Mouse (Mus musculus) MEL (cell line): ENCODE measurements around the gene Tnni2. TPM values are rescaled to one million over a fixed set of nuclear protein-coding genes. Genes with fewer than 3 reads are reported as not detected.

Source experiments
- DNase-seq: peaks from one replicate; pipeline ENCODE4 v3.0.0; 2011; ENCODE audit warnings: low read depth, low spot score
- H3K27ac ChIP-seq: 2 replicates; pipeline ENCODE4 v1.5.1; 2012; ENCODE audit warnings: low read depth, mild to moderate bottlenecking, control low read depth, low read length, moderate library complexity; ENCODE audit not compliant: control insufficient read depth
- H3K27me3 ChIP-seq, 2 experiments: fragments of 150-350 bp in 1 of 2; sonication (generic) in 1 of 2; 2 replicates each; pipeline ENCODE4 v1.6.1; 2012; ENCODE audit warnings: low read length in 2 of 2, mild to moderate bottlenecking in 2 of 2, improper control_type of control experiment in 1 of 2, moderate library complexity in 1 of 2; ENCODE audit not compliant: insufficient read depth in 2 of 2, control insufficient read depth in 1 of 2
- H3K36me3 ChIP-seq, 2 experiments: 2 replicates each; pipeline ENCODE4 v1.6.1; 2012 to 2014; ENCODE audit warnings: low read length in 2 of 2, improper control_type of control experiment in 1 of 2, inconsistent platforms in 1 of 2, mild to moderate bottlenecking in 1 of 2; ENCODE audit not compliant: insufficient read depth in 2 of 2, control insufficient read depth in 1 of 2
- H3K4me1 ChIP-seq, 2 experiments: fragments of 150-350 bp in 1 of 2; sonication (generic) in 1 of 2; 2 replicates each; pipeline ENCODE4 v1.6.1; 2012; ENCODE audit warnings: low read length in 2 of 2, improper control_type of control experiment in 1 of 2, mild to moderate bottlenecking in 1 of 2; ENCODE audit not compliant: insufficient read depth in 2 of 2, control insufficient read depth in 1 of 2
- H3K4me3 ChIP-seq, 2 experiments: fragments of 150-350 bp in 1 of 2; sonication (generic) in 1 of 2; 2 replicates each; pipeline ENCODE4 v1.5.1; 2012; ENCODE audit warnings: low read depth in 2 of 2, low read length in 2 of 2, mild to moderate bottlenecking in 2 of 2, moderate library complexity in 2 of 2, control low read depth in 1 of 2, improper control_type of control experiment in 1 of 2; ENCODE audit not compliant: control insufficient read depth in 1 of 2, insufficient read depth in 1 of 2
- H3K79me2 ChIP-seq: 2 replicates; pipeline ENCODE4 v1.6.1; 2012; ENCODE audit warnings: mild to moderate bottlenecking, low read length, moderate library complexity; ENCODE audit not compliant: control insufficient read depth, poor library complexity, insufficient read depth
- H3K9ac ChIP-seq: 2 replicates; pipeline ENCODE4 v1.6.1; 2012; ENCODE audit warnings: low read depth, mild to moderate bottlenecking, control low read depth, low read length, moderate library complexity; ENCODE audit not compliant: control insufficient read depth, poor library complexity, severe bottlenecking
- H3K9me3 ChIP-seq: fragments of 150-350 bp; sonication (generic); replicated peaks from 2 replicates; pipeline ENCODE4 v1.6.1; 2012; ENCODE audit warnings: mild to moderate bottlenecking, low read length, improper control_type of control experiment, moderate library complexity; ENCODE audit not compliant: insufficient read depth
- CHD1 ChIP-seq: IDR thresholded peaks from 2 replicates; pipeline ENCODE4 v1.6.1; 2012; ENCODE audit warnings: low read depth, mild to moderate bottlenecking, inconsistent platforms, low read length, improper control_type of control experiment
- GATA1 ChIP-seq: IDR thresholded peaks from 2 replicates; pipeline ENCODE4 v1.6.1; 2011; ENCODE audit warnings: low read depth, low read length, improper control_type of control experiment
- HCFC1 ChIP-seq: IDR thresholded peaks from 2 replicates; pipeline ENCODE4 v1.6.1; 2012; ENCODE audit warnings: low read depth, mild to moderate bottlenecking, inconsistent platforms, low read length, improper control_type of control experiment, moderate library complexity
- MAFK ChIP-seq: IDR thresholded peaks from 2 replicates; pipeline ENCODE4 v1.6.1; 2011; ENCODE audit warnings: low read depth, mild to moderate bottlenecking, low read length, improper control_type of control experiment, borderline replicate concordance
- MYC ChIP-seq: IDR thresholded peaks from 2 replicates; pipeline ENCODE4 v1.6.1; 2011; ENCODE audit warnings: low read depth, mild to moderate bottlenecking, low read length, improper control_type of control experiment, moderate library complexity
- NRF1 ChIP-seq: IDR thresholded peaks from 2 replicates; pipeline ENCODE4 v1.6.1; 2014; ENCODE audit warnings: low read depth, mild to moderate bottlenecking, inconsistent platforms, low read length, improper control_type of control experiment, moderate library complexity; ENCODE audit not compliant: poor library complexity, insufficient read depth, severe bottlenecking
- POLR2A ChIP-seq, 2 experiments: IDR thresholded peaks; 2 replicates each; pipeline ENCODE4 v1.6.1; 2011 to 2012; ENCODE audit warnings: low read length in 2 of 2, mild to moderate bottlenecking in 2 of 2, control low read depth in 1 of 2, improper control_type of control experiment in 1 of 2, low read depth in 1 of 2, moderate library complexity in 1 of 2; ENCODE audit not compliant: control insufficient read depth in 1 of 2, insufficient read depth in 1 of 2, poor library complexity in 1 of 2
- RCOR1 ChIP-seq: IDR thresholded peaks from 2 replicates; pipeline ENCODE4 v1.6.1; 2012; ENCODE audit warnings: low read depth, mild to moderate bottlenecking, inconsistent platforms, low read length, improper control_type of control experiment
- TCF12 ChIP-seq: IDR thresholded peaks from 2 replicates; pipeline ENCODE4 v1.6.1; 2014; ENCODE audit warnings: low read depth, mild to moderate bottlenecking, inconsistent platforms, low read length, improper control_type of control experiment, moderate library complexity
- UBTF ChIP-seq: IDR thresholded peaks from 2 replicates; pipeline ENCODE4 v1.6.1; 2012; ENCODE audit warnings: low read depth, mild to moderate bottlenecking, inconsistent platforms, low read length, improper control_type of control experiment, moderate library complexity, borderline replicate concordance; ENCODE audit not compliant: insufficient read depth
- USF1 ChIP-seq: IDR thresholded peaks from 2 replicates; pipeline ENCODE4 v1.6.1; 2014; ENCODE audit warnings: low read depth, mild to moderate bottlenecking, inconsistent platforms, low read length, improper control_type of control experiment, moderate library complexity
- ZC3H11A ChIP-seq: IDR thresholded peaks from 2 replicates; pipeline ENCODE4 v1.6.1; 2012; ENCODE audit warnings: low read depth, mild to moderate bottlenecking, inconsistent platforms, low read length, improper control_type of control experiment
- ZKSCAN1 ChIP-seq: IDR thresholded peaks from 2 replicates; pipeline ENCODE4 v1.6.1; 2012; ENCODE audit warnings: low read depth, mild to moderate bottlenecking, inconsistent platforms, low read length, improper control_type of control experiment, moderate library complexity
- ZMIZ1 ChIP-seq: IDR thresholded peaks from 2 replicates; pipeline ENCODE4 v1.6.1; 2012; ENCODE audit warnings: low read depth, mild to moderate bottlenecking, inconsistent platforms, low read length, improper control_type of control experiment, moderate library complexity
- ZNF384 ChIP-seq: IDR thresholded peaks from 2 replicates; pipeline ENCODE4 v1.6.1; 2012; ENCODE audit warnings: low read depth, mild to moderate bottlenecking, inconsistent platforms, low read length, improper control_type of control experiment
- polyA plus RNA-seq, 2 experiments: library from polyadenylated mRNA; stranded (reverse) in 1 of 2; unstranded in 1 of 2; fragments of >175 nt in 1 of 2; fragments of >200 nt in 1 of 2; gene quantifications; 2 replicates each; pipeline versions ENCODE4 v1.2.1 to v1.2.4; 2012; ENCODE audit warnings: low replicate concordance in 2 of 2, low read depth in 1 of 2; ENCODE audit not compliant: insufficient read length in 2 of 2, insufficient read depth in 1 of 2, missing spikeins in 1 of 2
- total RNA-seq: library from RNA; depleted of rRNA; stranded (reverse); fragments of 300-350 nt; gene quantifications from 2 replicates; pipeline ENCODE4 v1.2.3, GENCODE M21; 2012

Tnni2 gene
- total and polyA plus RNA-seq, 3 experiments = 0.84 TPM; not detected in 2

DNA sequence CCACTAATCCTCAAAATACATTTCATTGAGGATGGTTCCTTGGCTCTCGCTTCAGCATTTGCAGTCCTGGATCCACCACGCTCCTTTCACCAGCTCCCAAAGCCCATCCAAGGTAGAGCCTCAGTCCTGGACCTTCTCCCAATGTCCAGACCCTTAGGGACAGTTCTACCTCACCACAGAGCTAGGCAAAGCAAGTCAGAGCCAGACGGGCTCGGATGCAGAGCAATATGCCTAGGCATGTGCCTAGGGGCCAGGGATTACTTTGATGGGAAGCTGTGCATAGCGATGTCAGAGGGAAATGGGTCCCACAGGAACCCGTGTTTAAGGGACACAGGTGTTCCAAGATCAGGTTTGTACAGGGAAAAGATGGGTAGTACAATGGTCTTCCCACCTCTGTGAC lies 3.7 kb downstream of the Tnni2 start:
- Histone ChIP-seq H3K79me2 (no peaks in the 10 kb centered on the region), H3K4me1 (peaks cover 0 to 3% of the 10 kb centered on the region in 2 experiments; a peak in 2 of 4 replicates), H3K4me3 (no peak overlapping the region), H3K9me3 (no peaks in the 10 kb centered on the region), H3K27ac (no peak overlapping the region), H3K36me3 (0 out of 4 replicates have a peak, but pooled peaks cover 0 to 2% of the 10 kb centered on the region in 2 experiments), H3K27me3 (peaks cover 0 to 2% of the 10 kb centered on the region in 2 experiments; a peak in 1 of 4 replicates)
- no peak for DNase-seq
- no peak for TF ChIP-seq HCFC1
- no peak for TF ChIP-seq TCF12
- TF ChIP-seq ZNF384 = no peak
- TF ChIP-seq NRF1 = no peak
- TF ChIP-seq POLR2A (IDR thresholded peaks at IDR 0.05; ENCODE audit: control insufficient read depth in 1 of 2, insufficient read depth in 1 of 2, low read depth in 1 of 2, low read length in 2 of 2, poor library complexity in 1 of 2) = no peak
- TF ChIP-seq ZC3H11A = no peak
- no peak for TF ChIP-seq USF1
- no peak for TF ChIP-seq ZMIZ1
- no peak for TF ChIP-seq MYC
- no peak for TF ChIP-seq ZKSCAN1
- no peak for TF ChIP-seq UBTF
- TF ChIP-seq MAFK = no peak
- TF ChIP-seq, all 39 proteins: peak for 0
- H3K9ac ChIP-seq = no peak overlapping the region

DNA sequence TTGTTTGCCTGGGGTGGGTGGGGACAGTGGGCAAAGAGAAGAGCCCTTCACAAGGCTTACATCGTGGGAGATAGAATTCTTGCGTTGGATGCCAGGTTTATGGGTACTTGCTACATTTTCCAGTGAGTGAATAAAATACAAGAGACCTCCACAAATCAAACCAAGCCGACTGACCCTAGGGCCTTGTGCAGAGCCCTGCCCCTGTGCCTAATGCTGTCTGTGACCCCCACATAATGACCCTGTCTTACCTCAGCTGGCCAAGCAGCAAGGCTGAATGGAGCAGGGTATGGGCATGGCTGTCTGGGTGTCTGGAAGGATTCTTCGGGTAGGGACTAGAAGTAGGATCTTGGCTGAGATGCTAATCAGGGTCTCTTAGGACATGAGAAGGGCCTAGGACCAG lies 4.7 kb downstream of the Tnni2 start:
- peaks cover 0 to 2% of the 10 kb centered on the region in 2 experiments; a peak in 1 of 4 replicates for H3K27me3 ChIP-seq
- peaks cover 0 to 3% of the 10 kb centered on the region in 2 experiments; a peak in 2 of 4 replicates for H3K4me1 ChIP-seq
- DNase-seq = no peak
- H3K36me3 ChIP-seq = 0 out of 4 replicates have a peak, but pooled peaks cover 0 to 2% of the 10 kb centered on the region in 2 experiments
- no peak overlapping the region for H3K9ac ChIP-seq
- no peaks in the 10 kb centered on the region for H3K79me2 ChIP-seq
- no peaks in the 10 kb centered on the region for H3K9me3 ChIP-seq
- H3K4me3 ChIP-seq = no peak overlapping the region
- TF ChIP-seq CHD1 = no peak
- TF ChIP-seq NRF1 = no peak
- TF ChIP-seq RCOR1 = no peak
- TF ChIP-seq HCFC1 = no peak
- no peak for TF ChIP-seq GATA1
- no peak overlapping the region for H3K27ac ChIP-seq
